9 mouse cellular contexts compared by ENCODE assay signal in genomic region chr9:46061696-46062425, GRCm38 (mm10). TPM values are rescaled to one million over a fixed set of nuclear protein-coding genes. Genes with fewer than 3 reads are reported as not detected.
DNase-seq lines count a peak whose midpoint lies in the region; ATAC-seq lines count a peak whose summit lies in the region.
"Had no signal": no experiment of that assay in that cellular context is flagged by ENCODE, and none has a peak within 500 bp of the region (broad histone marks: within the 10 kb centered on the region; RNA-seq: fewer than 3 reads in every experiment).

No protein-coding gene starts in this region.

- H3K27ac ChIP-seq in limb, embryonic 15.5 days: peak overlapping the region; percentile 57
- H3K27ac ChIP-seq in midbrain, embryonic 15.5 days: no peak overlapping the region
- H3K27ac ChIP-seq in midbrain, embryonic 10.5 days (replicated peaks): no peak overlapping the region
- H3K27ac ChIP-seq: liver, embryonic 13.5 days had no signal

- H3K4me2 ChIP-seq in limb, embryonic 15.5 days: no peak overlapping the region
- H3K4me2 ChIP-seq in midbrain, embryonic 15.5 days: no peak overlapping the region
- H3K4me2 ChIP-seq: liver, embryonic 13.5 days had no signal

- H3K27me3 ChIP-seq in limb, embryonic 15.5 days: no peaks in the 10 kb centered on the region
- no peaks in the 10 kb centered on the region for H3K27me3 ChIP-seq in midbrain, embryonic 15.5 days (replicated peaks)
- no peaks in the 10 kb centered on the region for H3K27me3 ChIP-seq in midbrain, embryonic 10.5 days (ENCODE audit: low read depth, poor library complexity, severe bottlenecking)
- H3K27me3 ChIP-seq: liver, embryonic 13.5 days had no signal

- no peak overlapping the region for H3K4me3 ChIP-seq in limb, embryonic 15.5 days
- H3K4me3 ChIP-seq in midbrain, embryonic 15.5 days: no peak overlapping the region
- H3K4me3 ChIP-seq in midbrain, embryonic 10.5 days: no peak overlapping the region
- H3K4me3 ChIP-seq: liver, embryonic 13.5 days had no signal

- DNase-seq in kidney, adult 18-20 months: peak; percentile 45
- DNase-seq in kidney, postnatal 4 days: no peak
- DNase-seq in adrenal gland, postnatal 14 days: peak; percentile 67
- DNase-seq in frontal cortex, adult 2 months (ENCODE audit: extremely low spot score in 1 of 2, low spot score in 1 of 2): peak; percentile 36 to 59
- DNase-seq in midbrain, embryonic 10.5 days (ENCODE audit: low spot score): no peak
- DNase-seq: liver, embryonic 13.5 days had no signal

- peaks cover 7% of the 10 kb centered on the region; the same call in 1 of the 2 replicates for H3K4me1 ChIP-seq in limb, embryonic 15.5 days
- H3K4me1 ChIP-seq in midbrain, embryonic 15.5 days: no peaks in the 10 kb centered on the region
- peaks cover 8% of the 10 kb centered on the region for H3K4me1 ChIP-seq in midbrain, embryonic 10.5 days

- H3K9ac ChIP-seq in limb, embryonic 15.5 days: no peak overlapping the region
- H3K9ac ChIP-seq in midbrain, embryonic 15.5 days: no peak overlapping the region
- H3K9ac ChIP-seq: liver, embryonic 13.5 days had no signal

- 51% methylated on average over 9 of the region's 9 CpGs for WGBS in limb, embryonic 15.5 days
- 72% methylated on average over 9 of the region's 9 CpGs for WGBS in midbrain, embryonic 15.5 days
- WGBS in midbrain, embryonic 10.5 days: 86% methylated on average over 9 of the region's 9 CpGs

- ATAC-seq in limb, embryonic 15.5 days (ENCODE audit: insufficient number of reproducible peaks, low FRiP score, low TSS enrichment, low read depth): no peak
- ATAC-seq in midbrain, embryonic 15.5 days (replicated peaks): no peak
- no peak for ATAC-seq in activated CD4-positive, CD25-positive, alpha-beta regulatory T cell, adult 4 months

- H3K9me3 ChIP-seq in limb, embryonic 15.5 days: no peaks in the 10 kb centered on the region
- H3K9me3 ChIP-seq in midbrain, embryonic 15.5 days: no peaks in the 10 kb centered on the region
- no peaks in the 10 kb centered on the region; the same call in 1 of the 2 replicates for H3K9me3 ChIP-seq in midbrain, embryonic 10.5 days (replicated peaks)
- H3K9me3 ChIP-seq: liver, embryonic 13.5 days had no signal

- no peaks in the 10 kb centered on the region for H3K36me3 ChIP-seq in limb, embryonic 15.5 days
- no peaks in the 10 kb centered on the region for H3K36me3 ChIP-seq in midbrain, embryonic 15.5 days (replicated peaks)
- no peaks in the 10 kb centered on the region; the same call in 1 of the 2 replicates for H3K36me3 ChIP-seq in midbrain, embryonic 10.5 days
- H3K36me3 ChIP-seq: liver, embryonic 13.5 days had no signal

RNA-seq across cellular contexts. Expression of gene Sik3, which starts 49.2 kb away (rescaled TPM):
- 53.9 and 56.6 TPM in 2 replicates for total RNA-seq in adrenal gland, postnatal 14 days (2021)
- polyA plus RNA-seq in frontal cortex, adult 2 months (2012; rRNA removed): 54.9 and 56.6 TPM in 2 replicates
- 10.6 and 11.8 TPM in 2 replicates for polyA plus RNA-seq in limb, embryonic 15.5 days (2015; fragmentation: Nextera tagmentation; extraction: Ambion mirVana)
- 13.6 and 14.5 TPM in 2 replicates for polyA plus RNA-seq in midbrain, embryonic 15.5 days (2015; fragmentation: Nextera tagmentation; extraction: Ambion mirVana)
- 3.9 and 4.5 TPM in 2 replicates for polyA plus RNA-seq in midbrain, embryonic 10.5 days (2016; fragmentation: Nextera tagmentation; extraction: Ambion mirVana)
- polyA plus RNA-seq in activated CD4-positive, CD25-positive, alpha-beta regulatory T cell, adult 4 months (2017; shearing (Covaris generic)): 10 to 100 TPM in 1 of 2 experiments, 1 to 10 TPM in 1; 7.9 to 10.4 TPM

RNA-seq across cellular contexts. Expression of gene Pafah1b2, which starts 49.4 kb away (rescaled TPM):
- 132 and 135 TPM in 2 replicates for total RNA-seq in adrenal gland, postnatal 14 days (2021)
- 99.0 and 106 TPM in 2 replicates for polyA plus RNA-seq in frontal cortex, adult 2 months (2012; rRNA removed)
- polyA plus RNA-seq in limb, embryonic 15.5 days (2015; fragmentation: Nextera tagmentation; extraction: Ambion mirVana): 182 and 188 TPM in 2 replicates
- 269 and 290 TPM in 2 replicates for polyA plus RNA-seq in midbrain, embryonic 15.5 days (2015; fragmentation: Nextera tagmentation; extraction: Ambion mirVana)
- polyA plus RNA-seq in midbrain, embryonic 10.5 days (2016; fragmentation: Nextera tagmentation; extraction: Ambion mirVana): 276 and 298 TPM in 2 replicates
- 10 to 100 TPM; 59.9 to 63.9 TPM for polyA plus RNA-seq in activated CD4-positive, CD25-positive, alpha-beta regulatory T cell, adult 4 months (2017; shearing (Covaris generic))

Comparison
In these comparisons a context has a peak if more than half of its experiments do, and no peak if none do; other contexts are left out.
1. DNase-seq: peak in kidney, adult 18-20 months (single experiment), adrenal gland, postnatal 14 days (single experiment) and frontal cortex, adult 2 months (2 of 2); none in kidney, postnatal 4 days (0 of 2) and midbrain, embryonic 10.5 days (single experiment).